8 mouse cellular contexts compared by ENCODE assay signal in the genomic region with DNA sequence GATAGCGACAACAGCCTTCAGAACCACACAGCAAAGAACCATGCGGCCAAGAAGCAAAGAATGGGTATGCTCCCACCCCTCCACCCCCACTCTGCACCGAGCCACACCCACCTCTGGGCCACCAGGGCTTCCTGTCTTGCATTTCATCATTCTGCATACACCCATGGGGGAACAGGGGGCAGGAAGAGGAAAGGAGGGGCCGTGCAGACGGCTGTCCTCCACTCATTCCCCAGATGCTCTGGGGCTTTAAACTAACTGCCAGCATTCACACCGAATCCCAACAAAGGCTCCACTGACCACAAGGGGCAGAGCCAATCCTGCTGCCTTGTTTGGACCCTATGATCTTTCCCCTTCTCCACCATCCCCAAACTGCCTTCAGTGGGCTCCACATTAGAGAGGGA. TPM values are rescaled to one million over a fixed set of nuclear protein-coding genes. Genes with fewer than 3 reads are reported as not detected.
DNase-seq lines count a peak whose midpoint lies in the region; ATAC-seq lines count a peak whose summit lies in the region.

No protein-coding gene starts in this region.

- DNase-seq in kidney, adult 18-20 months: no peak
- DNase-seq in heart, adult 11 months: peak; percentile 98
- DNase-seq in MN1 (ENCODE audit: low spot score): no peak

- H3K4me3 ChIP-seq in kidney, embryonic 16.5 days (ENCODE audit: low read length): no peak overlapping the region
- H3K4me3 ChIP-seq in intestine, embryonic 15.5 days (replicated peaks): no peak overlapping the region
- peak overlapping the region; percentile 87 for H3K4me3 ChIP-seq in megakaryocyte, embryonic 14.5 days (replicated peaks)
- H3K4me3 ChIP-seq in stomach, embryonic 15.5 days (replicated peaks): peak overlapping the region; percentile 10; the same call in 1 of the 2 replicates

- H3K4me1 ChIP-seq in kidney, embryonic 16.5 days (ENCODE audit: insufficient read depth, low read length): peaks cover 58% of the 10 kb centered on the region
- H3K4me1 ChIP-seq in intestine, embryonic 15.5 days (replicated peaks): peaks cover 48% of the 10 kb centered on the region
- peaks cover 56% of the 10 kb centered on the region for H3K4me1 ChIP-seq in megakaryocyte, embryonic 14.5 days
- peaks cover 62% of the 10 kb centered on the region for H3K4me1 ChIP-seq in stomach, embryonic 15.5 days

- H3K9me3 ChIP-seq in kidney, embryonic 16.5 days (ENCODE audit: low read length): no peaks in the 10 kb centered on the region
- no peaks in the 10 kb centered on the region for H3K9me3 ChIP-seq in intestine, embryonic 15.5 days
- peaks cover 4% of the 10 kb centered on the region for H3K9me3 ChIP-seq in megakaryocyte, embryonic 14.5 days
- no peaks in the 10 kb centered on the region for H3K9me3 ChIP-seq in stomach, embryonic 15.5 days

- H3K4me2 ChIP-seq in kidney, embryonic 16.5 days (replicated peaks; ENCODE audit: low read depth, low read length): peak overlapping the region; percentile 36
- H3K4me2 ChIP-seq in intestine, embryonic 15.5 days (replicated peaks): peak overlapping the region; percentile 45
- peak overlapping the region; percentile 24 for H3K4me2 ChIP-seq in stomach, embryonic 15.5 days

- WGBS in kidney, embryonic 16.5 days: 17% methylated on average over 6 of the region's 6 CpGs
- 15% methylated on average over 6 of the region's 6 CpGs for WGBS in intestine, embryonic 15.5 days
- WGBS in stomach, embryonic 15.5 days: 14% methylated on average over 6 of the region's 6 CpGs

- peaks cover 7% of the 10 kb centered on the region for H3K36me3 ChIP-seq in kidney, embryonic 16.5 days (ENCODE audit: insufficient read depth, low read length)
- no peaks in the 10 kb centered on the region for H3K36me3 ChIP-seq in intestine, embryonic 15.5 days
- H3K36me3 ChIP-seq in megakaryocyte, embryonic 14.5 days (replicated peaks; ENCODE audit: low read length): peaks cover 26% of the 10 kb centered on the region
- no peaks in the 10 kb centered on the region for H3K36me3 ChIP-seq in stomach, embryonic 15.5 days

- H3K9ac ChIP-seq in kidney, embryonic 16.5 days (replicated peaks; ENCODE audit: low read length): peak overlapping the region; percentile 31
- H3K9ac ChIP-seq in intestine, embryonic 15.5 days: no peak overlapping the region
- H3K9ac ChIP-seq in stomach, embryonic 15.5 days: no peak overlapping the region

- H3K27me3 ChIP-seq in kidney, embryonic 16.5 days (ENCODE audit: insufficient read depth, low read length): no peaks in the 10 kb centered on the region
- H3K27me3 ChIP-seq in intestine, embryonic 15.5 days (replicated peaks): no peaks in the 10 kb centered on the region
- H3K27me3 ChIP-seq in megakaryocyte, embryonic 14.5 days (replicated peaks): no peaks in the 10 kb centered on the region
- no peaks in the 10 kb centered on the region for H3K27me3 ChIP-seq in stomach, embryonic 15.5 days (replicated peaks)

- peak overlapping the region; percentile 72 for H3K27ac ChIP-seq in kidney, embryonic 16.5 days (ENCODE audit: low read length)
- H3K27ac ChIP-seq in intestine, embryonic 15.5 days: peak overlapping the region; percentile 76
- peak overlapping the region; percentile 59 for H3K27ac ChIP-seq in stomach, embryonic 15.5 days

- peak; percentile 29; the same call in 1 of the 2 replicates for ATAC-seq in kidney, embryonic 16.5 days (ENCODE audit: low FRiP score, low TSS enrichment)
- peak; percentile 17 for ATAC-seq in intestine, embryonic 15.5 days
- ATAC-seq in stomach, embryonic 15.5 days (ENCODE audit: insufficient read depth, low FRiP score, low read depth): peak; percentile 24; the same call in 1 of the 2 replicates
- ATAC-seq in erythroblast, adult 5-6 weeks (replicated peaks; ENCODE audit: low FRiP score, poor library complexity, severe bottlenecking): no peak

RNA-seq across cellular contexts. Expression of a gene that starts 10.9 kb away (rescaled TPM):
- 12.0 and 14.3 TPM in 2 replicates for polyA plus RNA-seq in kidney, embryonic 16.5 days (2015; fragmentation: Nextera tagmentation; extraction: Ambion mirVana)
- 13.6 and 14.9 TPM in 2 replicates for polyA plus RNA-seq in intestine, embryonic 15.5 days (2015; fragmentation: Nextera tagmentation; extraction: Ambion mirVana)
- polyA plus RNA-seq in megakaryocyte, embryonic 14.5 days (2012; ENCODE audit: insufficient read depth, low replicate concordance): 4.1 and 10.3 TPM in 2 replicates
- polyA plus RNA-seq in stomach, embryonic 15.5 days (2015; fragmentation: Nextera tagmentation; extraction: Ambion mirVana): 9.4 and 11.1 TPM in 2 replicates
- 56.1 and 68.1 TPM in 2 replicates for total RNA-seq in erythroblast, adult 5-6 weeks (2015; ENCODE audit: low replicate concordance)
- 180 TPM in 2 replicates for total RNA-seq in erythroblast, adult 5-6 weeks (2017; ENCODE audit: low replicate concordance)

Comparison
In these comparisons a context has a peak if more than half of its experiments do, and no peak if none do; other contexts are left out.
1. H3K4me3 ChIP-seq: peak in megakaryocyte, embryonic 14.5 days (single experiment) and stomach, embryonic 15.5 days (single experiment); none in kidney, embryonic 16.5 days (single experiment) and intestine, embryonic 15.5 days (single experiment).
2. Peak in every context shown above with its lines, with median percentiles within 50 percentile points of each other: H3K27ac ChIP-seq and H3K4me2 ChIP-seq.